ENCODE assay signal across 21 mouse cellular contexts in genomic region chr13:48574718-48575117, GRCm38 (mm10). TPM values are rescaled to one million over a fixed set of nuclear protein-coding genes. Genes with fewer than 3 reads are reported as not detected.
DNase-seq lines count a peak whose midpoint lies in the region; ATAC-seq and TF ChIP-seq lines count a peak whose summit lies in the region.
"Had no signal": no experiment of that assay in that cellular context is flagged by ENCODE, and none has a peak within 500 bp of the region (broad histone marks: within the 10 kb centered on the region; RNA-seq: fewer than 3 reads in every experiment).

No protein-coding gene starts in this region.

- 54% methylated on average over 6 of the region's 6 CpGs for WGBS in intestine, embryonic 15.5 days
- WGBS in kidney, postnatal 0 days: 40% methylated on average over 6 of the region's 6 CpGs
- 58% methylated on average over 6 of the region's 6 CpGs for WGBS in stomach, embryonic 14.5 days

- H3K9ac ChIP-seq in intestine, embryonic 15.5 days: no peak overlapping the region
- no peak overlapping the region for H3K9ac ChIP-seq in kidney, postnatal 0 days (ENCODE audit: low read depth, low read length)
- H3K9ac ChIP-seq in stomach, embryonic 14.5 days (replicated peaks; ENCODE audit: low read depth, low read length): no peak overlapping the region
- H3K9ac ChIP-seq: forebrain, embryonic 12.5 days; hindbrain, embryonic 15.5 days had no signal

- DNase-seq in heart, adult 11 months: peak; percentile 80
- DNase-seq in heart, postnatal 25 days (ENCODE audit: low spot score): no peak
- peak; percentile 33 for DNase-seq in kidney, postnatal 0 days (ENCODE audit: low spot score)
- DNase-seq in thymus, postnatal 36 days: no peak
- no peak for DNase-seq in spleen, postnatal 10 days (ENCODE audit: low spot score in 2 of 2)
- no peak for DNase-seq in urinary bladder, postnatal 25 days (ENCODE audit: low spot score)
- DNase-seq: adrenal gland, adult 2 months; cerebellum, adult 11-12 months; cerebellum, postnatal 25 days; gastrocnemius, postnatal 36 days; heart, postnatal 10 days; left cerebral cortex, postnatal 4 days; right cerebral cortex, postnatal 25 days; thymus, adult 18-20 months had no signal

- H3K4me2 ChIP-seq in intestine, embryonic 15.5 days (replicated peaks): no peak overlapping the region
- H3K4me2 ChIP-seq in kidney, postnatal 0 days (ENCODE audit: low read length): no peak overlapping the region
- no peak overlapping the region for H3K4me2 ChIP-seq in stomach, embryonic 14.5 days (replicated peaks; ENCODE audit: low read depth, low read length)
- H3K4me2 ChIP-seq: forebrain, embryonic 12.5 days; hindbrain, embryonic 15.5 days; midbrain, embryonic 11.5 days had no signal

- no peak overlapping the region for H3K27ac ChIP-seq in intestine, embryonic 15.5 days
- peak overlapping the region; percentile 76; the same call in 1 of the 2 replicates for H3K27ac ChIP-seq in kidney, postnatal 0 days
- H3K27ac ChIP-seq in stomach, embryonic 14.5 days (ENCODE audit: low read length): peak overlapping the region; percentile 91; the same call in 1 of the 2 replicates
- H3K27ac ChIP-seq: forebrain, embryonic 12.5 days; heart, embryonic 10.5 days; hindbrain, embryonic 15.5 days; macrophage had no signal

- no peaks in the 10 kb centered on the region for H3K27me3 ChIP-seq in intestine, embryonic 15.5 days (replicated peaks)
- no peaks in the 10 kb centered on the region for H3K27me3 ChIP-seq in kidney, postnatal 0 days (ENCODE audit: insufficient read depth, low read length)
- no peaks in the 10 kb centered on the region for H3K27me3 ChIP-seq in stomach, embryonic 14.5 days (ENCODE audit: control insufficient read depth, insufficient read depth, low read length)
- H3K27me3 ChIP-seq: forebrain, embryonic 12.5 days; hindbrain, embryonic 15.5 days had no signal

- H3K9me3 ChIP-seq in intestine, embryonic 15.5 days: no peaks in the 10 kb centered on the region
- H3K9me3 ChIP-seq in kidney, postnatal 0 days (replicated peaks; ENCODE audit: low read length): no peaks in the 10 kb centered on the region
- H3K9me3 ChIP-seq in stomach, embryonic 14.5 days (ENCODE audit: control insufficient read depth, low read depth, low read length): no peaks in the 10 kb centered on the region
- H3K9me3 ChIP-seq: forebrain, embryonic 12.5 days; heart, embryonic 10.5 days; hindbrain, embryonic 15.5 days had no signal

- intact Hi-C loops in heart, postnatal 25 days (cut with DNase I): loop anchor here (2.0 kb wide), 1 partner anchor 64 kb away; no protein-coding TSS in a partner anchor

- no peaks in the 10 kb centered on the region for H3K36me3 ChIP-seq in intestine, embryonic 15.5 days
- no peaks in the 10 kb centered on the region for H3K36me3 ChIP-seq in kidney, postnatal 0 days (ENCODE audit: insufficient read depth, low read length)
- no peaks in the 10 kb centered on the region for H3K36me3 ChIP-seq in stomach, embryonic 14.5 days (ENCODE audit: control insufficient read depth, insufficient read depth, low read length)
- H3K36me3 ChIP-seq: forebrain, embryonic 12.5 days; heart, embryonic 10.5 days had no signal

- no peak for TF ChIP-seq CTCF in kidney, postnatal 0 days (IDR thresholded peaks at IDR 0.05; ENCODE audit: low read depth)

- H3K4me1 ChIP-seq in intestine, embryonic 15.5 days (replicated peaks): peaks cover 19% of the 10 kb centered on the region
- H3K4me1 ChIP-seq in kidney, postnatal 0 days (replicated peaks; ENCODE audit: insufficient read depth, low read length): peaks cover 15% of the 10 kb centered on the region; the same call in 1 of the 2 replicates
- H3K4me1 ChIP-seq in stomach, embryonic 14.5 days (ENCODE audit: control insufficient read depth, insufficient read depth, low read length): peaks cover 16% of the 10 kb centered on the region

- 0 out of 2 replicates have a peak, but pooled peaks have one; percentile 6 for ATAC-seq in intestine, embryonic 15.5 days
- ATAC-seq in kidney, postnatal 0 days (replicated peaks; ENCODE audit: low FRiP score, low read depth): peak; percentile 66
- ATAC-seq in stomach, embryonic 14.5 days (ENCODE audit: insufficient number of reproducible peaks, insufficient read depth, low FRiP score, low read depth): no peak

- H3K4me3 ChIP-seq in intestine, embryonic 15.5 days (replicated peaks): no peak overlapping the region
- H3K4me3 ChIP-seq in kidney, postnatal 0 days (replicated peaks; ENCODE audit: low read depth, low read length): no peak overlapping the region
- H3K4me3 ChIP-seq in stomach, embryonic 14.5 days (ENCODE audit: low read depth, low read length): no peak overlapping the region
- H3K4me3 ChIP-seq: forebrain, embryonic 12.5 days; heart, embryonic 10.5 days; hindbrain, embryonic 15.5 days had no signal

RNA-seq across cellular contexts. Expression of gene Ptpdc1, which starts 50.7 kb away (rescaled TPM):
- total RNA-seq in heart, postnatal 25 days (2021): 1 to 10 TPM; 4.6 to 6.0 TPM
- 5.5 and 6.9 TPM in 2 replicates for polyA plus RNA-seq in intestine, embryonic 15.5 days (2015; fragmentation: Nextera tagmentation; extraction: Ambion mirVana)
- polyA plus RNA-seq in kidney, postnatal 0 days (2015; fragmentation: Nextera tagmentation; extraction: Ambion mirVana): 9.9 and 10.7 TPM in 2 replicates
- 14.1 and 15.1 TPM in 2 replicates for polyA plus RNA-seq in stomach, embryonic 14.5 days (2014; fragmentation: Nextera tagmentation; extraction: Ambion mirVana)

Comparison
In these comparisons a context has a peak if more than half of its experiments do, and no peak if none do; other contexts are left out.
1. DNase-seq: peak in heart, adult 11 months (single experiment) and kidney, postnatal 0 days (single experiment); none in heart, postnatal 25 days (single experiment), thymus, postnatal 36 days (0 of 2), spleen, postnatal 10 days (0 of 2) and urinary bladder, postnatal 25 days (single experiment).